ENCODE assay signal across 12 mouse cellular contexts in genomic region chr10:107273848-107274247, GRCm38 (mm10). TPM values are rescaled to one million over a fixed set of nuclear protein-coding genes. Genes with fewer than 3 reads are reported as not detected.
DNase-seq lines count a peak whose midpoint lies in the region; ATAC-seq and TF ChIP-seq lines count a peak whose summit lies in the region.
"Had no signal": no experiment of that assay in that cellular context is flagged by ENCODE, and none has a peak within 500 bp of the region (broad histone marks: within the 10 kb centered on the region; RNA-seq: fewer than 3 reads in every experiment).

No protein-coding gene starts in this region.

- no peak overlapping the region for H3K9ac ChIP-seq in liver, adult 2 months (ENCODE audit: low read depth, low read length)
- H3K9ac ChIP-seq in liver, embryonic 12.5 days = no peak overlapping the region
- no peak overlapping the region for H3K9ac ChIP-seq in embryonic facial prominence, embryonic 11.5 days (replicated peaks; ENCODE audit: low read length)
- no peak overlapping the region for H3K9ac ChIP-seq in neural tube, embryonic 12.5 days

- ATAC-seq in liver, embryonic 12.5 days = no peak
- no peak for ATAC-seq in embryonic facial prominence, embryonic 11.5 days (replicated peaks; ENCODE audit: insufficient number of reproducible peaks, low FRiP score, low TSS enrichment, low read depth)
- no peak for ATAC-seq in neural tube, embryonic 12.5 days (ENCODE audit: low FRiP score, low read depth)
- ATAC-seq: forebrain, embryonic 16.5 days; Patski had no signal

- H3K4me2 ChIP-seq in liver, embryonic 12.5 days = no peak overlapping the region
- H3K4me2 ChIP-seq in embryonic facial prominence, embryonic 11.5 days (ENCODE audit: low read depth, low read length) = no peak overlapping the region
- peak overlapping the region; percentile 90 for H3K4me2 ChIP-seq in neural tube, embryonic 12.5 days (replicated peaks)

- peak; percentile 26 for DNase-seq in liver, adult 2 months (ENCODE audit: extremely low read depth, low read depth, low spot score)
- DNase-seq in cerebellum, adult 8-10 months = peak; percentile 47
- DNase-seq in embryonic facial prominence, embryonic 11.5 days (ENCODE audit: low spot score) = peak; percentile 45
- DNase-seq in gastrocnemius, postnatal 10 days = no peak
- no peak for DNase-seq in gastrocnemius, adult 18-20 months (ENCODE audit: low spot score)
- DNase-seq: right cerebral cortex, postnatal 25 days; thymus, postnatal 14 days had no signal

- 46% methylated on average over 6 of the region's 6 CpGs for WGBS in liver, adult 2 months
- WGBS in liver, embryonic 12.5 days (ENCODE audit: insufficient replicate concordance) = 29% methylated on average over 6 of the region's 6 CpGs
- WGBS in embryonic facial prominence, embryonic 11.5 days = 41% methylated on average over 6 of the region's 6 CpGs
- 41% methylated on average over 6 of the region's 6 CpGs for WGBS in neural tube, embryonic 12.5 days

- H3K9me3 ChIP-seq in liver, embryonic 12.5 days (replicated peaks) = no peaks in the 10 kb centered on the region
- no peaks in the 10 kb centered on the region for H3K9me3 ChIP-seq in embryonic facial prominence, embryonic 11.5 days (replicated peaks; ENCODE audit: control insufficient read depth, low read length)
- H3K9me3 ChIP-seq in neural tube, embryonic 12.5 days = no peaks in the 10 kb centered on the region

- peaks cover 6% of the 10 kb centered on the region; the same call in 1 of the 2 replicates for H3K79me2 ChIP-seq in liver, adult 2 months (ENCODE audit: control insufficient read depth, insufficient read depth, low read length)

- no peak overlapping the region for H3K4me3 ChIP-seq in liver, adult 2 months (ENCODE audit: insufficient read depth, low read depth, low read length)
- no peak overlapping the region for H3K4me3 ChIP-seq in liver, embryonic 12.5 days
- H3K4me3 ChIP-seq in embryonic facial prominence, embryonic 11.5 days (ENCODE audit: low read depth, low read length) = no peak overlapping the region
- H3K4me3 ChIP-seq in neural tube, embryonic 12.5 days = no peak overlapping the region

- H3K27ac ChIP-seq in liver, adult 2 months (replicated peaks; ENCODE audit: insufficient read depth, low read depth, low read length) = no peak overlapping the region
- H3K27ac ChIP-seq in liver, embryonic 12.5 days = no peak overlapping the region
- no peak overlapping the region for H3K27ac ChIP-seq in embryonic facial prominence, embryonic 11.5 days (replicated peaks; ENCODE audit: low read depth, low read length)
- no peak overlapping the region for H3K27ac ChIP-seq in neural tube, embryonic 12.5 days
- H3K27ac ChIP-seq: macrophage had no signal

- H3K4me1 ChIP-seq in liver, adult 2 months (ENCODE audit: control insufficient read depth, insufficient read depth, low read length) = peaks cover 10% of the 10 kb centered on the region
- no peaks in the 10 kb centered on the region for H3K4me1 ChIP-seq in liver, embryonic 12.5 days
- no peaks in the 10 kb centered on the region for H3K4me1 ChIP-seq in embryonic facial prominence, embryonic 11.5 days (ENCODE audit: control insufficient read depth, insufficient read depth, low read length)
- H3K4me1 ChIP-seq in neural tube, embryonic 12.5 days = peaks cover 4% of the 10 kb centered on the region; the same call in 1 of the 2 replicates

- peak; percentile 24; the same call in 1 of the 2 replicates for TF ChIP-seq CTCF in liver, adult 2 months (IDR thresholded peaks at IDR 0.05; ENCODE audit: low read depth, low read length)

- no peaks in the 10 kb centered on the region; the same call in 1 of the 2 replicates for H3K36me3 ChIP-seq in liver, adult 2 months (ENCODE audit: control insufficient read depth, insufficient read depth, low read length)
- no peaks in the 10 kb centered on the region for H3K36me3 ChIP-seq in liver, embryonic 12.5 days
- H3K36me3 ChIP-seq in embryonic facial prominence, embryonic 11.5 days (replicated peaks; ENCODE audit: control insufficient read depth, insufficient read depth, low read depth, low read length) = no peaks in the 10 kb centered on the region
- H3K36me3 ChIP-seq in neural tube, embryonic 12.5 days = no peaks in the 10 kb centered on the region

- no peaks in the 10 kb centered on the region for H3K27me3 ChIP-seq in liver, adult 2 months (ENCODE audit: control insufficient read depth, insufficient read depth, low read length)
- H3K27me3 ChIP-seq in liver, embryonic 12.5 days (replicated peaks) = peaks cover 31% of the 10 kb centered on the region
- H3K27me3 ChIP-seq in embryonic facial prominence, embryonic 11.5 days (ENCODE audit: control insufficient read depth, insufficient read depth, low read length) = peaks cover 12% of the 10 kb centered on the region
- H3K27me3 ChIP-seq in neural tube, embryonic 12.5 days (replicated peaks) = peaks cover 3% of the 10 kb centered on the region; the same call in 1 of the 2 replicates

- no peak for TF ChIP-seq POLR2A in liver, adult 2 months (IDR thresholded peaks at IDR 0.05; ENCODE audit: extremely low read depth, insufficient read depth, low read length)

RNA-seq across cellular contexts. Expression of gene Lin7a, which starts 2.4 kb away (rescaled TPM):
- total RNA-seq in liver, adult 2 months (2014; rRNA removed) = 16.1 and 28.2 TPM in 2 replicates
- 3.4 and 4.4 TPM in 2 replicates for polyA plus RNA-seq in liver, adult 2 months (2012; rRNA removed)
- polyA plus RNA-seq in liver, embryonic 12.5 days (2016; fragmentation: Nextera tagmentation; extraction: Ambion mirVana) = 0.72 and 1.2 TPM in 2 replicates
- polyA plus RNA-seq in embryonic facial prominence, embryonic 11.5 days (2014; fragmentation: Nextera tagmentation; extraction: Ambion mirVana) = 4.0 and 4.4 TPM in 2 replicates
- 39.5 and 44.1 TPM in 2 replicates for polyA plus RNA-seq in neural tube, embryonic 12.5 days (2016; fragmentation: Nextera tagmentation; extraction: Ambion mirVana)
- total RNA-seq in gastrocnemius, postnatal 10 days (2021) = 1 to 10 TPM; 2.7 to 3.5 TPM
- total RNA-seq in gastrocnemius, adult 18-20 months (2021) = 1 to 10 TPM; 1.1 to 1.4 TPM
- polyA plus RNA-seq: macrophage had no signal

Comparison
In these comparisons a context has a peak if more than half of its experiments do, and no peak if none do; other contexts are left out.
1. DNase-seq: peak in liver, adult 2 months (single experiment), cerebellum, adult 8-10 months (single experiment) and embryonic facial prominence, embryonic 11.5 days (single experiment); none in gastrocnemius, postnatal 10 days (single experiment) and gastrocnemius, adult 18-20 months (single experiment).